Mouse (Mus musculus) liver, adult 2 months (tissue): Measurements from ENCODE around the gene Hnrnph3. TPM values are rescaled to one million over a fixed set of nuclear protein-coding genes. Genes with fewer than 3 reads are reported as not detected.

ENCODE experiments used
- DNase-seq: peaks from one replicate; pipeline ENCODE4 v3.0.0-alpha.2; 2011; ENCODE audit warnings: low read depth, low spot score; ENCODE audit errors: extremely low read depth
- H3K27ac ChIP-seq: fragments of 200-500 bp; replicated peaks from 2 replicates; pipeline ENCODE4 v1.5.1; 2012; ENCODE audit warnings: low read depth, mild to moderate bottlenecking, control low read depth, inconsistent platforms, low read length; ENCODE audit not compliant: insufficient read depth
- H3K27me3 ChIP-seq: fragments of 200-500 bp; 2 replicates; pipeline ENCODE4 v1.6.1; 2012; ENCODE audit warnings: mild to moderate bottlenecking, moderate library complexity, low read length, inconsistent platforms; ENCODE audit not compliant: control insufficient read depth, insufficient read depth
- H3K36me3 ChIP-seq: fragments of 200-500 bp; 2 replicates; pipeline ENCODE4 v1.6.1; 2012; ENCODE audit warnings: low read length, inconsistent platforms; ENCODE audit not compliant: control insufficient read depth, insufficient read depth
- H3K4me1 ChIP-seq: fragments of 200-500 bp; 2 replicates; pipeline ENCODE4 v1.6.1; 2011; ENCODE audit warnings: low read length; ENCODE audit not compliant: control insufficient read depth, insufficient read depth
- H3K4me3 ChIP-seq: fragments of 200-500 bp; 2 replicates; pipeline ENCODE4 v1.5.1; 2011; ENCODE audit warnings: low read depth, mild to moderate bottlenecking, control low read depth, low read length, moderate library complexity; ENCODE audit not compliant: insufficient read depth
- H3K79me2 ChIP-seq: fragments of 200-500 bp; 2 replicates; pipeline ENCODE4 v1.6.1; 2012; ENCODE audit warnings: inconsistent platforms, mild to moderate bottlenecking, low read length, moderate library complexity; ENCODE audit not compliant: control insufficient read depth, insufficient read depth
- H3K9ac ChIP-seq: fragments of 200-500 bp; 2 replicates; pipeline ENCODE4 v1.6.1; 2012; ENCODE audit warnings: low read depth, mild to moderate bottlenecking, control low read depth, inconsistent platforms, low read length
- CTCF ChIP-seq: fragments of 200-500 bp; IDR thresholded peaks from 2 replicates; pipeline ENCODE4 v1.5.1; 2011; ENCODE audit warnings: low read depth, low read length, control low read depth
- POLR2A ChIP-seq: fragments of 200-500 bp; IDR thresholded peaks from 2 replicates; pipeline ENCODE4 v1.6.1; 2011; ENCODE audit warnings: low read length, control low read depth; ENCODE audit not compliant: insufficient read depth; ENCODE audit errors: extremely low read depth
- WGBS: fragments of 180-500 bp; shearing (Covaris S2); methylation state at CpG from one replicate; pipeline ENCODE4 v1.1.7; 2018; 5-methylcytosine and 5-hydroxymethylcytosine counted together
- polyA plus RNA-seq: library from polyadenylated mRNA; depleted of rRNA; stranded (reverse); fragments of >200 nt; gene quantifications from 2 replicates; pipeline ENCODE4 v1.2.3, GENCODE M21; 2012
- total RNA-seq: library from RNA; depleted of rRNA; stranded (reverse); fragments of >200 nt; gene quantifications from 2 replicates; pipeline ENCODE4 v1.2.3, GENCODE M21; 2014

Hnrnph3 gene
- total and polyA plus RNA-seq, 2 experiments: 4.5 to 14.4 TPM

DNA sequence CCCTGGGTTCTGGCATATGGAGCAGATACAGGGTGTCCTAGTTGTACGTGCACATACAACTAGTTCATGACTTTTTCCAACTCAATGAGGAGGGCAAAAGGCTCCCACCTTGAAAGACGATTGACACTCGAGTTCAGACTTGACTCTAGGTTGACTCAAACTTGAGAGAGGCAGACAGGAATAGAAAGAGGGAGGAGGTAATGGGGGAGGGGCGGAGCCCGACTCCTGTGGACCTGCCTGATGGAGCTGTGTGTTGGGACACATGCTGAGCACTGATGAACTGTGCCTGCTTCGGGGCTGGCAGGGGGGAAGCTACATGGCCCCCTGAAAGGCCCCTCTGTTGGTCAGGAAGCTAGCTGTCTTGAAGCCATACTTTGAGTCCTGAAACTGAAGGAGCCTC is 29.0 kb upstream of the Hnrnph3 start:
- no peaks in the 10 kb centered on the region for H3K27me3 ChIP-seq
- no peak overlapping the region for H3K27ac ChIP-seq
- 79% methylated on average over 6 of the region's 6 CpGs for WGBS
- peaks cover 10% of the 10 kb centered on the region; the same call in 1 of the 2 replicates for H3K4me1 ChIP-seq
- H3K9ac ChIP-seq: no peak overlapping the region
- peaks cover 52% of the 10 kb centered on the region for H3K36me3 ChIP-seq
- no peaks in the 10 kb centered on the region for H3K79me2 ChIP-seq
- TF ChIP-seq POLR2A (no peak), CTCF (no peak)
- DNase-seq: no peak
- no peak overlapping the region for H3K4me3 ChIP-seq

DNA sequence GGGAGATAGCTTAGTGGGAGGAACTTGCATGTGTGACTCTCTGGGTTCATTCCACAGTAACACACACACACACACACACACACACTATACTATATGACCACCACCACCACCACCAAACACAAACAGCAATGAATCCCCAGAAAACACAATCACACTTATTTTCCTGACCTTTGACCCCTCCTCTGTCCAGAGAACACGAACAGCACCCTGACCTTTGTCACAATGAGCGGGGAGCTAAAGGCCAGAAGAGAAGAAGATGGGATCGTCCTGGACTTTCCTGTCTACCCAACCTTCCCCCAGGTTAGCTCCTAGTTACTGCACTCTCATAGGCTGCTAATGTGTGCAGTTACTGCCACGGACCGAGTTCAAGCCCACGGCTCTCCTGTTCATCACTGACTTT is 28.0 kb upstream of the Hnrnph3 start:
- H3K79me2 ChIP-seq: no peaks in the 10 kb centered on the region
- no peaks in the 10 kb centered on the region for H3K27me3 ChIP-seq
- H3K4me3 ChIP-seq: no peak overlapping the region
- H3K4me1 ChIP-seq: peaks cover 10% of the 10 kb centered on the region
- no peak overlapping the region for H3K9ac ChIP-seq
- peak; percentile 60 for DNase-seq
- peaks cover 59% of the 10 kb centered on the region for H3K36me3 ChIP-seq
- peak overlapping the region; percentile 33 for H3K27ac ChIP-seq
- 54% methylated on average over 6 of the region's 6 CpGs for WGBS
- no peak for TF ChIP-seq POLR2A
- no peak for TF ChIP-seq CTCF

GRCm38 (mm10) chr10:63051267-63051666 is 27.2 kb upstream of the Hnrnph3 start:
- no peak for TF ChIP-seq POLR2A
- no peak for TF ChIP-seq CTCF

DNA sequence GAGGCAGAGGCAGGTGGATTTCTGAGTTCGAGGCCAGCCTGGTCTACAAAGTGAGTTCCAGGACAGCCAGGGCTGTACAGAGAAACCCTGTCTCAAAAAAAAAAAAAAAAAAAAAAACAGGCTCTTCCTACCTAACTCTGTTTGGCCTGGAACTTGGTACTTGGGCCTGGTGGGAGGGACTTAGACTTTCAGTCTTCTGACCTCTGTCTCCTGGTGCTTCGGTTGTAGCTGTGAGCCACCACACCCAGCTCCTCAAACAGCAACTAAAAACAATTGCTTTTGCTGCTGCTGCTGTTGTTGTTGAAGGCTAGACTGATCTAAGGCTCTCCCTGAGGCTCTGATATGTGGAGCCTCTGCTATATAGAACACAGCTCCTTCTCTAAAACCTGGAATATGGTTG is 25.1 kb upstream of the Hnrnph3 start:
- Histone ChIP-seq H3K9ac (no peak overlapping the region), H3K36me3 (peaks cover 45% of the 10 kb centered on the region), H3K4me3 (no peak overlapping the region), H3K27ac (no peak overlapping the region; the same call in 1 of the 2 replicates), H3K4me1 (peaks cover 13% of the 10 kb centered on the region), H3K79me2 (peaks cover 7% of the 10 kb centered on the region; the same call in 1 of the 2 replicates), H3K27me3 (no peaks in the 10 kb centered on the region)
- TF ChIP-seq CTCF (no peak), POLR2A (no peak)
- 48% methylated on average over 2 of the region's 2 CpGs for WGBS
- DNase-seq: peak; percentile 78

More at GRCm38 (mm10) chr10:63051267-63051666, 27.2 kb upstream of the Hnrnph3 start:
- Histone ChIP-seq H3K79me2 (no peaks in the 10 kb centered on the region), H3K27ac (no peak overlapping the region; the same call in 1 of the 2 replicates), H3K9ac (no peak overlapping the region), H3K36me3 (peaks cover 56% of the 10 kb centered on the region), H3K4me1 (peaks cover 11% of the 10 kb centered on the region), H3K4me3 (no peak overlapping the region), H3K27me3 (no peaks in the 10 kb centered on the region)
- DNase-seq: no peak
- 79% methylated on average over 7 of the region's 7 CpGs for WGBS

- TF ChIP-seq POLR2A (no peak), CTCF (no peak)
- Histone ChIP-seq H3K9ac (no peak overlapping the region), H3K4me3 (no peak overlapping the region), H3K79me2 (peaks cover 14% of the 10 kb centered on the region; the same call in 1 of the 2 replicates), H3K36me3 (peaks cover 38% of the 10 kb centered on the region), H3K27me3 (no peaks in the 10 kb centered on the region), H3K27ac (no peak overlapping the region), H3K4me1 (peaks cover 13% of the 10 kb centered on the region)
- DNase-seq: no peak
- 90% methylated on average over 8 of the region's 8 CpGs for whole genome bisulfite sequencing
Observed at GRCm38 (mm10) chr10:63047751-63048150, 23.7 kb upstream of the Hnrnph3 start.

- Histone ChIP-seq H3K9ac (no peak overlapping the region), H3K79me2 (peaks cover 27% of the 10 kb centered on the region), H3K27me3 (no peaks in the 10 kb centered on the region), H3K36me3 (peaks cover 18% of the 10 kb centered on the region), H3K4me3 (no peak overlapping the region), H3K4me1 (peaks cover 12% of the 10 kb centered on the region), H3K27ac (no peak overlapping the region)
- no peak for TF ChIP-seq POLR2A
- 0 out of 2 replicates have a peak, but pooled peaks have one; percentile 14 for TF ChIP-seq CTCF
- WGBS: 62% methylated on average over 3 of the region's 3 CpGs
- no peak for DNase-seq
Observed at GRCm38 (mm10) chr10:63043154-63043553, 19.1 kb upstream of the Hnrnph3 start.
